Mouse (Mus musculus): Measurements from ENCODE around the gene Acad10.
"Not testable (repeated sequence)": the region's sequence is repeated elsewhere in the genome, so short reads cannot be mapped to it uniquely, and the experiment has no call there.

DNA sequence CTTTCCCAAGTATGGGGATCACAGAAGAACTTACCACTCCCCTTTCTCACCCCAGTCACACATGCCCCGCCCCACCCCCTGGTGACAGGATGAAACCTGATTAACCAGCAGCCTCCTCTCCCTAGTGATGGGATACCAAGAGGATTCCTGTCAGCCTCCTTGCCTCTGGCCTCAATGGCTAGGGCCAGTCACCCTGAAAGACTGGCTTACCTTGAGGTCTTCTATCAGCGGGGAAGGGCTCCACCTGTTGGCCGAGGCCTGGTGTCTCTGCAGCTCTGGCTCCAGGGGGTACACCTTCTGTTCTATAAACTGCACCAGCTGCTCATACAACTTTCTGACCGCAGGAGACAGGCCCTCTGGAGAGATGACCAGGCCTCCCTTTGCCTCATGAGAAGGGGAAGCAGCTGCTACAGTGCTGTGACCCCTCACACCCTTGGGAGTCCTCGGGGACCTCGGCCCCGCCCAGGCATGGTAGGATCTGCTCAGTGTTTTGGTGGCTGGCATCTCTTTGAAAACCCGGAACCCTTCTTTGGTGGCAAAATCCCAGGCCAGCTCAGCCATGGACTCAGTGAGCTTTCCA, 50.7 kb downstream of the Acad10 start:
- TF ChIP-seq CTCF (conservative IDR thresholded peaks at IDR 0.05 in 1 of 2, IDR thresholded peaks at IDR 0.05 in 1 of 2; ENCODE audit: low read depth in 2 of 2, low read length in 2 of 2) (peak in 1 of 2 experiments; percentile 50; a peak in 2 of 4 replicates), RAD21 (IDR thresholded peaks at IDR 0.05; ENCODE audit: low read depth, low read length) (peak; percentile 15)
- TF ChIP-seq POLR2A (IDR thresholded peaks at IDR 0.05; ENCODE audit: low read depth, low read length); KAT2A (IDR thresholded peaks at IDR 0.05; ENCODE audit: insufficient replicate concordance, low read length); BHLHE40 (IDR thresholded peaks at IDR 0.05; ENCODE audit: low read depth, low read length); USF2 (conservative IDR thresholded peaks at IDR 0.05; ENCODE audit: low read depth, low read length); MEF2A (IDR thresholded peaks at IDR 0.05; ENCODE audit: borderline replicate concordance, low read depth, low read length); ZNF384 (IDR thresholded peaks at IDR 0.05; ENCODE audit: low read depth, low read length); EP300 (IDR thresholded peaks at IDR 0.05; ENCODE audit: low read length): not testable (repeated sequence)

Data from CH12.LX (cell line).